Mouse (Mus musculus): ENCODE results near the gene Cbfb. TPM values are rescaled to one million over a fixed set of nuclear protein-coding genes. Genes with fewer than 3 reads are reported as not detected.

The Cbfb gene
- total RNA-seq, 2 experiments from 2014 or later, result 32.1 to 35.7 TPM

Other genes with a start within 250 kb of the Cbfb start
- gene Ces2e, start 244.4 kb upstream of the Cbfb start, total RNA-seq (2021), result under 1 TPM in 1 of 2 experiments, not detected in 1; 0.16 TPM
- not detected for gene Ces2f, start 223.3 kb upstream of the Cbfb start, total RNA-seq (2021)
- gene Ces2g, start 209.0 kb upstream of the Cbfb start, total RNA-seq (2021), result under 1 TPM; 0.16 to 0.21 TPM
- not detected for gene Ces2h, start 169.8 kb upstream of the Cbfb start, total RNA-seq (2021)
- not detected for gene Ces3a, start 122.1 kb upstream of the Cbfb start, total RNA-seq (2021)
- not detected for gene Ces3b, start 86.9 kb upstream of the Cbfb start, total RNA-seq (2021)
- not detected for gene Ces4a, start 38.9 kb upstream of the Cbfb start, total RNA-seq (2021)
- 10 to 100 TPM; 24.5 to 26.6 TPM for gene D230025D16Rik, start 54.5 kb downstream of the Cbfb start, total RNA-seq (2021)
- gene B3gnt9, start 84.5 kb downstream of the Cbfb start, total RNA-seq (2021), result 1 to 10 TPM; 3.4 to 4.2 TPM
- 1 to 10 TPM; 6.5 to 8.9 TPM for gene Tradd, start 93.9 kb downstream of the Cbfb start, total RNA-seq (2021)
- under 1 TPM; 0.45 to 0.87 TPM for gene Fbxl8, start 94.0 kb downstream of the Cbfb start, total RNA-seq (2021)
- gene Hsf4, start 99.1 kb downstream of the Cbfb start, total RNA-seq (2021), result under 1 TPM; 0.57 to 0.83 TPM
- gene Nol3, start 105.5 kb downstream of the Cbfb start, total RNA-seq (2021), result 1 to 10 TPM; 3.6 to 3.7 TPM
- gene 4931428F04Rik, start 119.2 kb downstream of the Cbfb start, total RNA-seq (2021), result 10 to 100 TPM; 60.0 to 60.5 TPM
- 1 to 10 TPM; 3.7 to 5.9 TPM for gene Exoc3l, start 125.4 kb downstream of the Cbfb start, total RNA-seq (2021)
- 10 to 100 TPM; 31.9 to 33.5 TPM for gene E2f4, start 127.0 kb downstream of the Cbfb start, total RNA-seq (2021)
- 1 to 10 TPM; 1.2 to 2.0 TPM for gene Elmo3, start 134.9 kb downstream of the Cbfb start, total RNA-seq (2021)
- 1 to 10 TPM; 4.9 to 6.7 TPM for gene Lrrc29, start 155.6 kb downstream of the Cbfb start, total RNA-seq (2021)
- 10 to 100 TPM; 43.4 to 46.6 TPM for gene Tmem208, start 155.7 kb downstream of the Cbfb start, total RNA-seq (2021)
- gene Fhod1, start 177.3 kb downstream of the Cbfb start, total RNA-seq (2021), result 1 to 10 TPM; 3.3 to 3.6 TPM
- gene Slc9a5, start 178.2 kb downstream of the Cbfb start, total RNA-seq (2021), result 10 to 100 TPM; 11.6 to 13.6 TPM
- gene Plekhg4, start 202.6 kb downstream of the Cbfb start, total RNA-seq (2021), result 1 to 10 TPM; 1.8 to 1.9 TPM
- not detected for gene Kctd19, start 242.8 kb downstream of the Cbfb start, total RNA-seq (2021)
- 1 to 10 TPM in 1 of 2 experiments, under 1 TPM in 1; 0.98 to 1.4 TPM for gene Lrrc36, start 242.9 kb downstream of the Cbfb start, total RNA-seq (2021)

Measured in layer of hippocampus, postnatal 10 days (tissue).